ENCODE assay signal across 19 mouse cellular contexts in genomic region chr9:105537473-105537872, GRCm38 (mm10). TPM values are rescaled to one million over a fixed set of nuclear protein-coding genes. Genes with fewer than 3 reads are reported as not detected.
DNase-seq lines count a peak whose midpoint lies in the region; ATAC-seq and TF ChIP-seq lines count a peak whose summit lies in the region.
"Had no signal": no experiment of that assay in that cellular context is flagged by ENCODE, and none has a peak within 500 bp of the region (broad histone marks: within the 10 kb centered on the region; RNA-seq: fewer than 3 reads in every experiment).

No protein-coding gene starts in this region.

- peak overlapping the region; percentile 42; the same call in 1 of the 2 replicates for H3K27ac ChIP-seq in forebrain, postnatal 0 days (ENCODE audit: low read depth, low read length)
- no peak overlapping the region for H3K27ac ChIP-seq in forebrain, embryonic 11.5 days (ENCODE audit: low read depth, low read length)
- peak overlapping the region; percentile 59 for H3K27ac ChIP-seq in stomach, postnatal 0 days (replicated peaks)
- H3K27ac ChIP-seq in kidney, embryonic 15.5 days: no peak overlapping the region
- H3K27ac ChIP-seq: embryonic facial prominence, embryonic 15.5 days had no signal

- H3K4me2 ChIP-seq in forebrain, postnatal 0 days (ENCODE audit: low read depth): no peak overlapping the region
- H3K4me2 ChIP-seq in forebrain, embryonic 11.5 days (ENCODE audit: low read depth, low read length, severe bottlenecking): no peak overlapping the region
- H3K4me2 ChIP-seq in stomach, postnatal 0 days (replicated peaks; ENCODE audit: low read depth): no peak overlapping the region
- H3K4me2 ChIP-seq in kidney, embryonic 15.5 days: no peak overlapping the region
- H3K4me2 ChIP-seq: embryonic facial prominence, embryonic 15.5 days had no signal

- H3K27me3 ChIP-seq in forebrain, postnatal 0 days (ENCODE audit: insufficient read depth, low read length): no peaks in the 10 kb centered on the region
- H3K27me3 ChIP-seq in forebrain, embryonic 11.5 days (ENCODE audit: control insufficient read depth, insufficient read depth, low read length): no peaks in the 10 kb centered on the region
- H3K27me3 ChIP-seq in stomach, postnatal 0 days (ENCODE audit: control insufficient read depth, insufficient read depth, low read length): no peaks in the 10 kb centered on the region
- no peaks in the 10 kb centered on the region for H3K27me3 ChIP-seq in kidney, embryonic 15.5 days
- H3K27me3 ChIP-seq: embryonic facial prominence, embryonic 15.5 days had no signal

- no peaks in the 10 kb centered on the region for H3K36me3 ChIP-seq in forebrain, postnatal 0 days (ENCODE audit: insufficient read depth)
- no peaks in the 10 kb centered on the region for H3K36me3 ChIP-seq in forebrain, embryonic 11.5 days (ENCODE audit: control insufficient read depth, insufficient read depth, low read length)
- H3K36me3 ChIP-seq in stomach, postnatal 0 days (ENCODE audit: control insufficient read depth, insufficient read depth, low read length): no peaks in the 10 kb centered on the region
- no peaks in the 10 kb centered on the region for H3K36me3 ChIP-seq in kidney, embryonic 15.5 days
- H3K36me3 ChIP-seq: embryonic facial prominence, embryonic 15.5 days; G1E; hindbrain, embryonic 10.5 days had no signal

- WGBS in forebrain, postnatal 0 days: 22% methylated on average over 8 of the region's 8 CpGs
- WGBS in forebrain, embryonic 11.5 days: 23% methylated on average over 8 of the region's 8 CpGs
- WGBS in large intestine, adult 2 months: 20% methylated on average over 8 of the region's 8 CpGs
- 30% methylated on average over 8 of the region's 8 CpGs for WGBS in stomach, postnatal 0 days
- WGBS in kidney, embryonic 15.5 days: 45% methylated on average over 8 of the region's 8 CpGs

- ATAC-seq in forebrain, postnatal 0 days: peak; percentile 73
- ATAC-seq in forebrain, embryonic 11.5 days (replicated peaks; ENCODE audit: low FRiP score): no peak
- no peak for ATAC-seq in stomach, postnatal 0 days (ENCODE audit: low FRiP score, low TSS enrichment)
- ATAC-seq in kidney, embryonic 15.5 days (replicated peaks; ENCODE audit: low FRiP score): no peak
- ATAC-seq: midbrain, embryonic 16.5 days had no signal

- no peak overlapping the region for H3K9ac ChIP-seq in forebrain, postnatal 0 days
- no peak overlapping the region for H3K9ac ChIP-seq in forebrain, embryonic 11.5 days (ENCODE audit: low read length)
- no peak overlapping the region for H3K9ac ChIP-seq in stomach, postnatal 0 days (ENCODE audit: low read length)
- no peak overlapping the region for H3K9ac ChIP-seq in kidney, embryonic 15.5 days
- H3K9ac ChIP-seq: embryonic facial prominence, embryonic 15.5 days had no signal

- peak; percentile 58 for DNase-seq in forebrain, postnatal 0 days
- DNase-seq in forebrain, embryonic 11.5 days (ENCODE audit: low spot score): no peak
- peak; percentile 50 to 55 for DNase-seq in right cerebral cortex, postnatal 10 days (ENCODE audit: low spot score in 2 of 2)
- DNase-seq in right cerebral cortex, postnatal 36 days (ENCODE audit: low spot score in 2 of 2): no peak
- DNase-seq in large intestine, adult 2 months (ENCODE audit: low read depth, low spot score): peak; percentile 42
- DNase-seq in stomach, postnatal 0 days (ENCODE audit: low spot score): no peak
- no peak for DNase-seq in retina, postnatal 1 day
- DNase-seq: cerebellum, adult 18-20 months; cerebellum, postnatal 36 days; gastrocnemius, postnatal 25 days; left cerebral cortex, postnatal 4 days; lung, adult 18-20 months; lung, postnatal 14 days; thymus, postnatal 36 days had no signal

- H3K4me3 ChIP-seq in forebrain, postnatal 0 days (ENCODE audit: low read depth, low read length): no peak overlapping the region
- no peak overlapping the region for H3K4me3 ChIP-seq in forebrain, embryonic 11.5 days (ENCODE audit: low read depth, low read length)
- H3K4me3 ChIP-seq in stomach, postnatal 0 days (ENCODE audit: low read depth, low read length): no peak overlapping the region
- H3K4me3 ChIP-seq in kidney, embryonic 15.5 days (replicated peaks): no peak overlapping the region
- H3K4me3 ChIP-seq: embryonic facial prominence, embryonic 15.5 days; hindbrain, embryonic 10.5 days had no signal

- H3K9me3 ChIP-seq in forebrain, postnatal 0 days (ENCODE audit: low read length): no peaks in the 10 kb centered on the region
- no peaks in the 10 kb centered on the region for H3K9me3 ChIP-seq in forebrain, embryonic 11.5 days (ENCODE audit: control insufficient read depth, low read length)
- H3K9me3 ChIP-seq in stomach, postnatal 0 days (ENCODE audit: control insufficient read depth, low read length): no peaks in the 10 kb centered on the region
- no peaks in the 10 kb centered on the region for H3K9me3 ChIP-seq in kidney, embryonic 15.5 days (replicated peaks)
- H3K9me3 ChIP-seq: embryonic facial prominence, embryonic 15.5 days; G1E; hindbrain, embryonic 10.5 days had no signal

- peaks cover 14% of the 10 kb centered on the region for H3K4me1 ChIP-seq in forebrain, postnatal 0 days (ENCODE audit: insufficient read depth)
- peaks cover 4% of the 10 kb centered on the region; the same call in 1 of the 2 replicates for H3K4me1 ChIP-seq in forebrain, embryonic 11.5 days (replicated peaks; ENCODE audit: control insufficient read depth, insufficient read depth, low read length)
- no peaks in the 10 kb centered on the region; the same call in 1 of the 2 replicates for H3K4me1 ChIP-seq in stomach, postnatal 0 days (replicated peaks; ENCODE audit: control insufficient read depth, insufficient read depth)
- H3K4me1 ChIP-seq in kidney, embryonic 15.5 days: peaks cover 20% of the 10 kb centered on the region
- H3K4me1 ChIP-seq: embryonic facial prominence, embryonic 15.5 days had no signal

- no peak for TF ChIP-seq EP300 in stomach, postnatal 0 days (optimal IDR thresholded peaks at IDR 0.05)

- TF ChIP-seq CTCF in forebrain, postnatal 0 days (IDR thresholded peaks at IDR 0.05; ENCODE audit: low read depth): no peak
- no peak for TF ChIP-seq CTCF in stomach, postnatal 0 days (IDR thresholded peaks at IDR 0.05; ENCODE audit: low read depth)

RNA-seq across cellular contexts. Expression of gene Atp2c1, which starts 10.4 kb away (rescaled TPM):
- total RNA-seq in forebrain, postnatal 0 days (2014; rRNA removed): 207 and 248 TPM in 2 replicates
- polyA plus RNA-seq in forebrain, postnatal 0 days (2015; fragmentation: Nextera tagmentation; extraction: Ambion mirVana): 53.8 and 80.6 TPM in 2 replicates
- 59.3 and 69.5 TPM in 2 replicates for polyA plus RNA-seq in forebrain, embryonic 11.5 days (2014; fragmentation: Nextera tagmentation; extraction: Ambion mirVana)
- polyA plus RNA-seq in large intestine, adult 2 months (2012; rRNA removed): 23.3 and 36.0 TPM in 2 replicates
- polyA plus RNA-seq in stomach, postnatal 0 days (2015; fragmentation: Nextera tagmentation; extraction: Ambion mirVana): 33.2 and 36.6 TPM in 2 replicates
- 60.6 and 68.5 TPM in 2 replicates for polyA plus RNA-seq in kidney, embryonic 15.5 days (2015; fragmentation: Nextera tagmentation; extraction: Ambion mirVana)

Comparison
In these comparisons a context has a peak if more than half of its experiments do, and no peak if none do; other contexts are left out.
1. DNase-seq: peak in forebrain, postnatal 0 days (single experiment), right cerebral cortex, postnatal 10 days (2 of 2) and large intestine, adult 2 months (single experiment); none in forebrain, embryonic 11.5 days (single experiment), right cerebral cortex, postnatal 36 days (0 of 2), stomach, postnatal 0 days (single experiment) and retina, postnatal 1 day (single experiment).
2. H3K27ac ChIP-seq: peak in forebrain, postnatal 0 days (single experiment) and stomach, postnatal 0 days (single experiment); none in forebrain, embryonic 11.5 days (single experiment) and kidney, embryonic 15.5 days (single experiment).